Mouse (Mus musculus) olfactory bulb, adult 2 months (tissue): Measurements from ENCODE around the gene Kctd15. TPM values are rescaled to one million over a fixed set of nuclear protein-coding genes. Genes with fewer than 3 reads are reported as not detected.

ENCODE experiments used
- H3K27ac ChIP-seq: fragments of 200-500 bp; 2 replicates; pipeline ENCODE4 v1.5.1; 2012; ENCODE audit warnings: low read depth, low read length; ENCODE audit not compliant: insufficient read depth
- H3K4me1 ChIP-seq: fragments of 200-500 bp; 2 replicates; pipeline ENCODE4 v1.6.1; 2012; ENCODE audit warnings: low read length; ENCODE audit not compliant: control insufficient read depth, insufficient read depth
- H3K4me3 ChIP-seq: fragments of 200-500 bp; 2 replicates; pipeline ENCODE4 v1.5.1; 2012; ENCODE audit warnings: mild to moderate bottlenecking, low read depth, low read length, moderate library complexity; ENCODE audit not compliant: insufficient read depth
- CTCF ChIP-seq: fragments of 200-500 bp; IDR thresholded peaks from 2 replicates; pipeline ENCODE4 v1.5.1; 2012; ENCODE audit warnings: low read depth, mild to moderate bottlenecking, low read length, moderate library complexity; ENCODE audit not compliant: insufficient read depth
- POLR2A ChIP-seq: fragments of 200-500 bp; IDR thresholded peaks from 2 replicates; pipeline ENCODE4 v1.6.1; 2012; ENCODE audit warnings: mild to moderate bottlenecking, low read depth, low read length, moderate library complexity; ENCODE audit not compliant: insufficient read depth
- WGBS: fragments of 180-500 bp; shearing (Covaris S2); methylation state at CpG from one replicate; pipeline ENCODE4 v1.1.7; 2018; 5-methylcytosine and 5-hydroxymethylcytosine counted together
- polyA plus RNA-seq: library from polyadenylated mRNA; stranded (reverse); fragments of >200 nt; gene quantifications from 2 replicates; pipeline ENCODE4 v1.2.4, GENCODE M21; 2012; ENCODE audit warnings: low replicate concordance; ENCODE audit not compliant: missing spikeins, insufficient read depth, insufficient read length

Kctd15 gene
- polyA plus RNA-seq, 1 experiment, result not detected

- no peak overlapping the region for H3K27ac ChIP-seq
- no peaks in the 10 kb centered on the region; the same call in 1 of the 2 replicates for H3K4me1 ChIP-seq
- WGBS, result 84% methylated on average over 11 of the region's 11 CpGs
- TF ChIP-seq POLR2A, result no peak
- TF ChIP-seq CTCF, result no peak
- H3K4me3 ChIP-seq, result no peak overlapping the region
Observed at GRCm38 (mm10) chr7:34618141-34618890, 38.2 kb downstream of the Kctd15 start.

GRCm38 (mm10) chr7:34616275-34616674, 40.3 kb downstream of the Kctd15 start:
- Histone ChIP-seq H3K4me1 (no peaks in the 10 kb centered on the region; the same call in 1 of the 2 replicates), H3K27ac (no peak overlapping the region), H3K4me3 (no peak overlapping the region)
- no peak for TF ChIP-seq CTCF
- TF ChIP-seq POLR2A, result no peak
- WGBS, result 94% methylated on average over 2 of the region's 2 CpGs

- H3K4me3 ChIP-seq, result no peak overlapping the region
- no peak for TF ChIP-seq CTCF
- no peak for TF ChIP-seq POLR2A
- H3K27ac ChIP-seq, result no peak overlapping the region
- WGBS, result 56% methylated on average over 6 of the region's 6 CpGs
- peaks cover 5% of the 10 kb centered on the region for H3K4me1 ChIP-seq
Observed at GRCm38 (mm10) chr7:34610445-34610844, 46.1 kb downstream of the Kctd15 start.

GRCm38 (mm10) chr7:34607334-34607970, 49.1 kb downstream of the Kctd15 start:
- WGBS, result 68% methylated on average over 5 of the region's 5 CpGs
- no peak overlapping the region for H3K4me3 ChIP-seq
- no peak for TF ChIP-seq CTCF
- no peak for TF ChIP-seq POLR2A
- no peak overlapping the region for H3K27ac ChIP-seq
- H3K4me1 ChIP-seq, result peaks cover 5% of the 10 kb centered on the region

GRCm38 (mm10) chr7:34606729-34607128, 49.8 kb downstream of the Kctd15 start:
- 32% methylated on average over 11 of the region's 11 CpGs for WGBS

GRCm38 (mm10) chr7:34606051-34606450, 50.5 kb downstream of the Kctd15 start:
- Histone ChIP-seq H3K4me1 (peaks cover 5% of the 10 kb centered on the region), H3K27ac (no peak overlapping the region), H3K4me3 (no peak overlapping the region)
- 33% methylated on average over 15 of the region's 15 CpGs for WGBS
- TF ChIP-seq CTCF, result no peak
- no peak for TF ChIP-seq POLR2A

More at GRCm38 (mm10) chr7:34606729-34607128, 49.8 kb downstream of the Kctd15 start:
- Histone ChIP-seq H3K27ac (no peak overlapping the region), H3K4me3 (no peak overlapping the region), H3K4me1 (peaks cover 5% of the 10 kb centered on the region)
- TF ChIP-seq POLR2A (no peak), CTCF (no peak)

- Histone ChIP-seq H3K27ac (no peak overlapping the region), H3K4me1 (peaks cover 5% of the 10 kb centered on the region), H3K4me3 (no peak overlapping the region)
- 67% methylated on average over 9 of the region's 9 CpGs for WGBS
- no peak for TF ChIP-seq POLR2A
- no peak for TF ChIP-seq CTCF
Observed at GRCm38 (mm10) chr7:34598576-34598975, 58.0 kb downstream of the Kctd15 start.

- TF ChIP-seq POLR2A (no peak), CTCF (no peak)
- Histone ChIP-seq H3K4me1 (peaks cover 5% of the 10 kb centered on the region), H3K27ac (no peak overlapping the region), H3K4me3 (no peak overlapping the region)
- 96% methylated on average over 9 of the region's 9 CpGs for WGBS
Observed at GRCm38 (mm10) chr7:34597986-34598385, 58.5 kb downstream of the Kctd15 start.

GRCm38 (mm10) chr7:34596531-34597235, 59.8 kb downstream of the Kctd15 start:
- no peak overlapping the region for H3K27ac ChIP-seq
- TF ChIP-seq POLR2A (no peak), CTCF (no peak)
- WGBS, result 49% methylated on average over 14 of the region's 14 CpGs
- H3K4me1 ChIP-seq, result peaks cover 5% of the 10 kb centered on the region
- no peak overlapping the region for H3K4me3 ChIP-seq
